Mouse (Mus musculus) kidney, postnatal 0 days (tissue): Measurements from ENCODE around the gene Trmt10a. TPM values are rescaled to one million over a fixed set of nuclear protein-coding genes. Genes with fewer than 3 reads are reported as not detected.

Experiments
- ATAC-seq: fragments of 200-750 bp; cut with Nextera tagmentation; replicated peaks from 2 replicates; pipeline ENCODE4 v1.8.0; 2017; ENCODE audit warnings: low read depth, moderate number of reproducible peaks, moderate TSS enrichment, moderate library complexity; ENCODE audit not compliant: low FRiP score
- DNase-seq: peaks from one replicate; pipeline ENCODE4 v3.0.0-alpha.2; 2016; ENCODE audit warnings: low spot score
- H3K27ac ChIP-seq: fragments of 300-500 bp; sonication (generic); 2 replicates; pipeline ENCODE4 v1.5.1; 2014; ENCODE audit warnings: mild to moderate bottlenecking
- H3K27me3 ChIP-seq: fragments of 300-500 bp; sonication (generic); 2 replicates; pipeline ENCODE4 v1.6.1; 2014; ENCODE audit warnings: low read length, mixed read lengths; ENCODE audit not compliant: insufficient read depth
- H3K36me3 ChIP-seq: fragments of 300-500 bp; sonication (generic); 2 replicates; pipeline ENCODE4 v1.6.1; 2014; ENCODE audit warnings: low read length, mixed read lengths; ENCODE audit not compliant: insufficient read depth
- H3K4me1 ChIP-seq: fragments of 300-500 bp; sonication (generic); replicated peaks from 2 replicates; pipeline ENCODE4 v1.6.1; 2014; ENCODE audit warnings: antibody characterized with exemption, low read length, mixed read lengths; ENCODE audit not compliant: insufficient read depth
- H3K4me2 ChIP-seq: fragments of 300-500 bp; sonication (generic); 2 replicates; pipeline ENCODE4 v1.6.1; 2014; ENCODE audit warnings: mild to moderate bottlenecking, low read length, moderate library complexity, mixed read lengths
- H3K4me3 ChIP-seq: fragments of 300-500 bp; sonication (generic); replicated peaks from 2 replicates; pipeline ENCODE4 v1.5.1; 2014; ENCODE audit warnings: low read depth, low read length
- H3K9ac ChIP-seq: fragments of 300-500 bp; sonication (generic); 2 replicates; pipeline ENCODE4 v1.6.1; 2014; ENCODE audit warnings: low read depth, low read length
- H3K9me3 ChIP-seq: fragments of 300-500 bp; sonication (generic); replicated peaks from 2 replicates; pipeline ENCODE4 v1.6.1; 2016; ENCODE audit warnings: low read length, inconsistent platforms, mixed read lengths
- CTCF ChIP-seq: IDR thresholded peaks from 2 replicates; pipeline ENCODE4 v1.5.1; 2016; ENCODE audit warnings: antibody characterized with exemption, low read depth, mild to moderate bottlenecking, moderate library complexity
- WGBS: fragments of 180-500 bp; shearing (Covaris S2); extraction: QIAGEN DNeasy Blood & Tissue Kit; methylation state at CpG from one replicate; pipeline ENCODE4 v1.1.7; 2014; 5-methylcytosine and 5-hydroxymethylcytosine counted together
- polyA plus RNA-seq: library from polyadenylated mRNA; unstranded; fragments of >200 nt; fragmentation: Nextera tagmentation; extraction: Ambion mirVana; gene quantifications from 2 replicates; pipeline ENCODE4 v1.2.1, GENCODE M21; 2015

The Trmt10a gene
- polyA plus RNA-seq, 1 experiment from 2014 or later, result 13.2 TPM

DNA sequence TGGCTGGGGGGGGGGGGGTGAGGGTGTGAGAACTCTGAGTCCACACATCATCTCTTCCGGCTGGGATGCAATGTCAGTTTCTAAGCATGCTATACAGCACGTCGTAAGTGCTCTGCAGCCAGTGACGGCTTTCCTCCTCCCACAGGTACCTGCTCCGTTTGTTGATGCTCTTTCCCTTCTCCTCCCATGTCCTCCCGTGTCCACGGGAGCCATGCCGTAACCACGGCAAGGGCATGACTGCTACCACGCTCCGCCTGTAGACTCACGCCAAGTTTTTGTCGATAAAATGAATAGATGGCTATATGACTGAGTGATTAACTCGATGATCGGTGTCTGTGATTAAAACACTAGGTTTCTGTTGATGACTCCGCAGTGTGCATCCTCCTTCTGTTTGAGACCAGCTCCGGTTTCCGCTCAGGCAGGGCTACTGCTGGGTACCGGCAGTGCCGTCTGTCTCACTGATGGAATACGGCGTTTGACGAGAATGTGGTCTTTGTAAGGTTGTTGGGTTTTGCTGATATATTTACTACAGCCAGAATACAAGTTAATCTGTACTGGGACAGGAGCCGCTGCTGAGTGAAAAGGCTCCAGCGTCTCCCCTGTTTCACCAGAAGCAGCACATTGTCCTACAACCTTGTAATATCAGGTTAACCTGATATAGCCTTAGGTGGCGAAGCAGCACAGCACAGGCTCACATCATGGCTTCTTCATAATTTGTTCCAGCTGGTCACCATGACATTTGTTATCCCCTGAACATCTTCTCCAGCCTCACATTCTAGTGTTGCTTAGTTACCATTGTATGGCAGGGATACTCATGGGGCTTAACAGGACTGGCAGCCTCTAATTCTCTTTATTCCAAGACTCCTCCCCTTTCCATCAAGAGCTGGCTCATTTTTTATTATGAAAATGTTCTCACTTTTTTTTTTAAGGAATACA is 43.0 kb downstream of the Trmt10a start:
- ATAC-seq (no peak), DNase-seq (no peak)
- H3K27ac ChIP-seq, result no peak overlapping the region
- WGBS, result 85% methylated on average over 26 of the region's 26 CpGs
- no peak overlapping the region for H3K4me2 ChIP-seq
- H3K4me3 ChIP-seq, result no peak overlapping the region
- H3K36me3 ChIP-seq, result no peaks in the 10 kb centered on the region
- no peaks in the 10 kb centered on the region for H3K4me1 ChIP-seq
- TF ChIP-seq CTCF, result no peak
- H3K9ac ChIP-seq, result no peak overlapping the region
- H3K27me3 ChIP-seq, result no peaks in the 10 kb centered on the region
- no peaks in the 10 kb centered on the region for H3K9me3 ChIP-seq

DNA sequence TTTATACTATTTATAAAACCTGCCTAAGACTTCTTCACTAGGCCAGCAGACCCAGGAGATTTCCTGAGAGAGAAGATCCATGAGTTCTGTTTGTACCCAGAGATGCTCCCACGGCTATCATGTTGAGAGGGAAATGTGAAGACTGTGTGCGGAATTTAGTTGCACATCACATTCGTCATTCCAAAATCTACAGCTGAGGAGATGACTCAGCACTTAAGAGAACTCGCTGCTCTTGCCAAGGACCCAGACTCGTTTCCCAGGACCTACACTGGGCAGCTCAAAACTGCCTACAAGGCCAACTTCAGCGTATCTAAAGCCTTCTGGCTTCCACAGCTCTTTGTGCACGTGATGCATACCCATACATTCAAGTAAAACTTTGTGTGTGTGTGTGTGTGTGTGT is 49.0 kb downstream of the Trmt10a start:
- H3K4me2 ChIP-seq, result no peak overlapping the region
- no peaks in the 10 kb centered on the region for H3K36me3 ChIP-seq
- no peak for ATAC-seq
- H3K9me3 ChIP-seq, result no peaks in the 10 kb centered on the region
- WGBS, result 78% methylated on average over 7 of the region's 7 CpGs
- H3K27me3 ChIP-seq, result no peaks in the 10 kb centered on the region
- H3K27ac ChIP-seq, result no peak overlapping the region
- no peak for TF ChIP-seq CTCF
- no peak overlapping the region for H3K4me3 ChIP-seq
- DNase-seq, result no peak
- H3K9ac ChIP-seq, result no peak overlapping the region
- 0 out of 2 replicates have a peak, but pooled peaks cover 1% of the 10 kb centered on the region for H3K4me1 ChIP-seq

DNA sequence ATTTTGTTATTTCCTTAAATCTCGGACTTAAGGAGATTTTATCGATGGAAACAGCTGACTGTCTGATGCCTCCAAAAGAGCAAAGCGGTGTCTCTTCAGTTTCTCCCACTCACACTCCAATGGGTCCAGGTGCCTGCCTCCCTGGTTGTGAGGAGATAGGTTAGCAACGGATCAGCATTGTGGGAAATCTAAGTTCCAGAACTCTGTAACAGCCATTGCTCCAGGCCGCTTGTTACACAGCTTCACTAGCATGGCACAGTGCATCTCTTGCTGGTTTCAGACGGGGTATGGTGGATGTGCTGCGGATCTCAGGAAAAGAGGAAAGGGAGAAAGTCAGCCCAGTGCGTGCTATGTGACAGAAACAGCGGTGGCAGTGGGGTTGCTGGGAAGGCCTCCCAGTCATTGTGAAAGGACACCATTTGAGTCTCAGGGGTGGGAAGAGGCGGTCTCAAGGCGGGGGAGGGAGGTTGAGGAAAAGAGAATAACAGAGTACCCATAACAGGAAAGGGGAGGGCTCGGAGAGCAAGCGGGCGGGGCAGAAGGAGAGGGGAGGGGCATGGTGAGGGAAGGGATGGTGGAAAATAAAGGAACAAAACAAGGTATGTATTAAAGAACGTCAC is 50.5 kb downstream of the Trmt10a start, which contains the start of gene 4930579F01Rik:
Gene 4930579F01Rik (minus strand): TSS at position 143 of the 620 bp plus-strand sequence.
- Histone ChIP-seq H3K9me3 (no peaks in the 10 kb centered on the region), H3K9ac (no peak within 1 kb of the TSS), H3K36me3 (no peaks in the 10 kb centered on the region), H3K4me1 (0 out of 2 replicates have a peak, but pooled peaks cover 5% of the 10 kb centered on the region), H3K4me2 (no peak within 1 kb of the TSS), H3K4me3 (no peak within 1 kb of the TSS), H3K27me3 (no peaks in the 10 kb centered on the region), H3K27ac (no peak within 1 kb of the TSS)
- no peak for TF ChIP-seq CTCF
- WGBS, result 85% methylated on average over 15 of the region's 15 CpGs
- DNase-seq, result no peak
- ATAC-seq, result no peak

DNA sequence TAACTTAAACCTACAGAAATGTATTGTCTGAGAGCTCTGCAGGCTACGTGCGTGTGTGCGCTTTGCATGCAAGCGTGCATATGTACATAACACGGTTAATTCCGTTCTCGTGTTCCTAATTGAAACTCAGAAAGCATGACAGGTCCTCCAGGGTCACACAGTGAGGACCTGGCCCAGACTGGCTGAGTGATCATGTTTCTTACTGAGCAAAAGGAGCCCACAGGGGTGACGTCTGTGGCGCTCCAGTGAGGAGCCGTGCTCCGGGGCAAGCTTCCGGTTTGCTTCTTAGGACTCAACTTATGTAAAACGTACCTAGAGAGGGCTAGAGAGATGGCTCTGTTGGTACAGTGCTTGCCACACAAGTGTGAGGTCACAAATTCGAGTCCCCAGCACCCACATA is 53.8 kb downstream of the Trmt10a start:
- DNase-seq, result peak; percentile 41
- ATAC-seq, result peak; percentile 55; the same call in 1 of the 2 replicates
- no peak for TF ChIP-seq CTCF
- no peak overlapping the region for H3K27ac ChIP-seq
- H3K4me2 ChIP-seq, result peak overlapping the region; percentile 35
- no peaks in the 10 kb centered on the region for H3K27me3 ChIP-seq
- H3K9me3 ChIP-seq, result no peaks in the 10 kb centered on the region
- WGBS, result 44% methylated on average over 14 of the region's 14 CpGs
- H3K4me1 ChIP-seq, result 0 out of 2 replicates have a peak, but pooled peaks cover 5% of the 10 kb centered on the region
- H3K36me3 ChIP-seq, result no peaks in the 10 kb centered on the region
- H3K9ac ChIP-seq, result no peak overlapping the region
- no peak overlapping the region for H3K4me3 ChIP-seq

DNA sequence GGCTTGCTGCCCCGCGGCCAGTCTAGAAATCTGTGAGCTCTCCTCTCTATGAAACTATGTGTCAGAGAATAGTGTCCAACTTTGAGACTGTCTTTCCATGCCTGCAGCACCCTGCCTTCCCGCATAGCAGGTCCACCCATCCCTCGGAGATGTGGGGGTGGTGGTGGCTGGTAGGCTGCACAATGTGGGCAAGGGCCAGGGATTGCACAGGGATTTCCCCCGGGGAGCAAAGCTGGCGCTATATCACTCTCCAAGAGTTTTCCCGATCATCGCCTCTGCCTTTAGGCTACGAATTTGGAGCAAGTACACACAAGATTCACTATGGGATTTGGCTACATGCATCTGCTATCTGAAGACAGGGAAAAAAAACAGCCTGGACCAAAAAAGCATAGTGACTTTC is 54.3 kb downstream of the Trmt10a start:
- no peak for TF ChIP-seq CTCF
- Histone ChIP-seq H3K27ac (no peak overlapping the region), H3K27me3 (no peaks in the 10 kb centered on the region), H3K36me3 (no peaks in the 10 kb centered on the region), H3K4me2 (peak overlapping the region; percentile 35), H3K4me1 (0 out of 2 replicates have a peak, but pooled peaks cover 5% of the 10 kb centered on the region), H3K9ac (no peak overlapping the region), H3K4me3 (no peak overlapping the region), H3K9me3 (no peaks in the 10 kb centered on the region)
- DNase-seq (no peak), ATAC-seq (no peak)
- 60% methylated on average over 9 of the region's 9 CpGs for WGBS

DNA sequence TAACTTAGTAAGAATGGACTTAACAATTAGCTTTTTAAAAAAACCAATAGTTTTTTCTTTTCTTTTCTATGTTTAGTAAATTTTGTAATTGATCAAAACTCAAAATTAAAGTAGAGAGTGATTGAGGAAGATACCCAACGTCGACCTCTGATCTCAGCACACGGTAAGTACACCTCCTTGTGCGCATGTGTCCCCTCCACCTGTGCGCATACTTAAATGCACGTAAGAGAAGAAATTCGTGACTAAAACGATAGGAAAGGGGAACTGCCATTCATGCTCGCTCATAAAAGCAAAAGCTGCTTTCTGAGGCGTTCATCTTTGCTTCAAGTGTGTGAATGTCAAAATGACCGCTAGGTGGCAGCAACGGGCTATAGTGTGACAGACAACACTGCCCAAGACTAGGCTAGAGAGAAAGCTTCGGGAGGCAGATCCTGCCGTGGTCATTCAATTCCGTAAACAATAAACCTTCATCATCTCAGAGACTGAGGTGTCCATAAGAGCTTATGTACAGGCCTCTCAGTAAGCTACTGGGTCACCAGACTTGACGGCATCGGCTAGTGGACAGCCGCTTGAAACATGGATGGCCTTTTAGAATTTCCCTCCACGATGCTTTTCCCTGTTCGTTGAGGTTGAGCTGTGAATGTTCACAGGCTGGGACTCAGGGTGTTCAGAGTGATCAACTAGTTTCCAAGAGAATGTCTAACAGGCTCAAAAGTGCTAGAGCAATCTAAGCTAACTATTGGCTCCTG is 54.9 kb downstream of the Trmt10a start:
- TF ChIP-seq CTCF, result peak; percentile 99
- H3K27ac ChIP-seq, result no peak overlapping the region
- 0 out of 2 replicates have a peak overlapping the region, but pooled peaks have one; percentile 37 for H3K9ac ChIP-seq
- WGBS, result 21% methylated on average over 20 of the region's 20 CpGs
- ATAC-seq (peak; percentile 90), DNase-seq (peak; percentile 95)
- no peaks in the 10 kb centered on the region for H3K27me3 ChIP-seq
- H3K4me3 ChIP-seq, result no peak overlapping the region
- H3K4me2 ChIP-seq, result peak overlapping the region; percentile 46
- no peaks in the 10 kb centered on the region for H3K9me3 ChIP-seq
- H3K4me1 ChIP-seq, result 0 out of 2 replicates have a peak, but pooled peaks cover 5% of the 10 kb centered on the region
- H3K36me3 ChIP-seq, result no peaks in the 10 kb centered on the region
